Mouse (Mus musculus) embryo, embryonic 11.5 days (tissue): ENCODE results near the gene Carmil1.

ENCODE experiments used
- DNase-seq: peaks from one replicate; pipeline ENCODE4 v3.0.0-alpha.2; 2012; ENCODE audit warnings: low read depth, low spot score

Carmil1 gene

DNA sequence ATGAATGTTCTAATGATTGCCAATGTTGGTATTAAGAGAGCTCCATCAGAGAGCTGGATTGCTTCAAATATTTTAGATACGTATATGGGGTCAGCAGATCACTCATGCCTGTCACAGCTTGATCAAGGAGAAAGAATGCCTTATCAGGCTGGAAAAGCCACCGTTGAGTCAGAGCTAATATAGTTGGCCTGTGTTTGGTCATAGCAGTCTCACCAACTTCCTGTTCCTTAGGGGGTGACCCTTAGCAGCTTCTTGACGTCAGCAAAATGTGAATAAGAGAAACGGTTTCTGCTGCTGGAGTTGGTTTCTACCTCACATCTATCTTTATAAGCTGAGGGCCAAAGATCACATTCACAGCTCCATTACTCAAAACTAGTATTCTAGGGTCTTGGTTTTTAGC, 176.6 kb downstream of the Carmil1 start:
- DNase-seq = no peak

DNA sequence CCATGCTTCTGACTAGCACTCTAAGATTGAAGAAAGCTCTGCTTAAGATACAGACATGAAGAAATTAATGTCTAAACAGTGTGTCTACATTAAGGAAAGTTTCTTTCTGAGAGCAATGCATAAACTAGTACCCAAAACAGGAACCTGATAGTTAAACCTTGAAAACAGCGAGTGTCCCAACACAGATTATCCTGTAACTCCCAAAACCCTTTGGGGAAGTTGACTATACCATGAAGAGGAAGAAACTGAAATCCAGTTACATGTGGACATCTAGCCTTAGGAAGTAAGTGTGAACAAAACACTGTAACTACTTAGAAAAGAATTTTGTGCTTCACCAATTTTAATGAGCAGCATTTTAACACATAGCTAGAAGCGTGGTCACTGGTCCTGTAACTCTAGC, 177.4 kb downstream of the Carmil1 start:
- DNase-seq = no peak

DNA sequence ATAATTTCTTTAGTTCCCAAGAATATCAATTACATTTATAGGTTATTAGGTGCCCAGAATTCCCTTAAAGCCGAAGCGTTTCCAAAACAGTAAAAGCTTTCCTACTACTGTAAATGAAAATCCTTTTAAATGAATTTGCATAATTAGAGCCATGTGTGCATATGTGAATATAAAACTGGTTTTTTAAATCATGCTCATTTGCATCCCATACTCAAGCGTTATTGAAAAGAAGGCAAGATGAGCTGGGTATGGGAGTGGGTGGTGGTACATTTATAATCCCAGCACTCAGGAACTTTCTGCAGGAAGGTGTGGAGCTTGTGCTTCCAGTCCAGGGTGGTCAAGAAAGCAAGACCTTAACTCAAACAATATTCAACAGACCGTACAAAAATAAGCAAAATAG, 178.3 kb downstream of the Carmil1 start:
- DNase-seq = no peak

DNA sequence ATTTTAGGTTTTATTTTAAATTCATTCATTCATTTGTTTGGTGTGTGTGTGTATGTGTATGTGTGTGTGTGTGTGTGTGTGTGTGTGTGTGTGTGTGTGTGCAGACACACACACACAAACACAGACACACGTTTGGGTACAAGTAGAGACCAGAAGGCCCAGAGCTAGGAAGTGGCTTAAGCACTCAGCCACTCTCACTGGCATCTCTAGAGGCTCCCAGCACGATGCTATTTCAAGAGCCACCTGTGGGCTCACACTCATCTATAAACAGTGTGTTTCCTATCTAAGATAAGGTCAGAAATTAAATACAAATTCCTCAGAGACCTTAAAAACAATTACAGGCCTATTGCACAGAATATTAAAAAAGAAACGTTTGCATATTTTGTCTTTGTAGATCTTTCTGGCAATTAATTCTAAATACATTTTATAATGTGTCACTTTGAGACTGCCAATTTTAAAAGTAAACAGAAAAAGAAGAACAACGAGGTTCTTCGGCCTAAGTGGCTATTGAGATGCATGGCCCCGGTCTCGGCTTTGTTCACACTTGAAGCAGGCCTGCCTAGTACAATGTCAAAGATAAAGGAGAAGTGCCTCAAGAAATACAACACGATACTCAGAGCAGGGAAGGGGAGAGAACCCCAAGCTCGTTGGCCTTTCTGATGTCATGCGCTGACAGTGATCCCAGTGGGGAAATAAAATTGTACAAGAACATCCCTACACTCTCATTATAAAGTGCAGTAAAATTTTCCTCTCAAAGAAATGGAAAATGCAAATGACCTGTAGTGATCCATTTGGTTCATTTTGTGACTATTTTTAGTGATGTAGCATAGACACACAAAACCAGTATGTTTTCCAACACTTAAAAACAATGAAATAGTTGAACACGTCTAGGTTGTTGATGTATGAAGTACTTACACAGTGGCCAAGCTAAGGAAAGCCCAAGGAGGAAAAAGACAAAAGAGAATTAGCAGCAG, 179.2 kb downstream of the Carmil1 start:
- no peak for DNase-seq

DNA sequence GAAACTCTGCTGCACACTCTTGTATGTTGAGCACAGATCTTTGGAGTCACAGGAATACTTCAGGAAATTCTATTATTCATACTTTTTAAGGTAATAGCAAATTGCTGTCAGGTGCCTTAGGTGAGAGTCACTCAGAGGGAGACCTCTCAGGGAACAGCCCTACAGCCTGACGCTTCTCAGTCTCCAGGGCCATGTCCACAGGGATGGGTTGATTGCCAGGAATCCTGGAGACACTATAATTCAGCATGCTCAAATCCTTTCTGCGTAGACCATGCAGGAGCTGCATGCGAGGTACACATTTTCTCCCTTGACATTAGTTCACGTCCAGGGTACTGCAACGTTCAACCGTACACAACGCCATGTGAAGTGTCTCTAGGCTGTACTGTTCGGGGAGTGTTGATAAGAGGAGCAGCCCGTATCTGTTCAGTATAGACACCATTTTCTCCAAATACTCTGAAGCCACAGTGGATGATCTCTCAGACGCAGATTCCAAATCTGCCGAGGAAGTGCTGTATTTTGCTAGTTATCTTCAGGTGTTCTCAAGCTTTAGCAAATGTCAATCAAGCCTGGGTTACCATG, 180.0 kb downstream of the Carmil1 start:
- no peak for DNase-seq

DNA sequence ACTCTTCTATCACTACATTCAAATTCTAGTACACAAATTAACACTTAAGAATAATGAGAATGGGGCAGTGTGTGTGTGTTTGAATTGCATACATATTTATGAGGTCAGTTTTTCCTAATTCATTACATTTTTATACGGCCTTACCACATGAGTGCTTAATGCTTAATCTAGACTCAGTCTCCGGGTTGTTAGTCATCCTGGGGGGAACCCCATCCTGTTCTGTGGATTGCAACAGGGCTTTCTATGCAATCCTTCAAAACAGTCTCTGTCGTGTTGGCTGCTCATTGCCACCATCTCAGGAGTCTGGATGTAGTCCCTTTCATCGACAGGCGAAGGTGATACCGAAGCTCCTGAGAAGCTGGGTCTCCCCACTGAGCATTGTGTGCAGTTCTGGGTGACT, 184.0 kb downstream of the Carmil1 start:
- DNase-seq = no peak

DNA sequence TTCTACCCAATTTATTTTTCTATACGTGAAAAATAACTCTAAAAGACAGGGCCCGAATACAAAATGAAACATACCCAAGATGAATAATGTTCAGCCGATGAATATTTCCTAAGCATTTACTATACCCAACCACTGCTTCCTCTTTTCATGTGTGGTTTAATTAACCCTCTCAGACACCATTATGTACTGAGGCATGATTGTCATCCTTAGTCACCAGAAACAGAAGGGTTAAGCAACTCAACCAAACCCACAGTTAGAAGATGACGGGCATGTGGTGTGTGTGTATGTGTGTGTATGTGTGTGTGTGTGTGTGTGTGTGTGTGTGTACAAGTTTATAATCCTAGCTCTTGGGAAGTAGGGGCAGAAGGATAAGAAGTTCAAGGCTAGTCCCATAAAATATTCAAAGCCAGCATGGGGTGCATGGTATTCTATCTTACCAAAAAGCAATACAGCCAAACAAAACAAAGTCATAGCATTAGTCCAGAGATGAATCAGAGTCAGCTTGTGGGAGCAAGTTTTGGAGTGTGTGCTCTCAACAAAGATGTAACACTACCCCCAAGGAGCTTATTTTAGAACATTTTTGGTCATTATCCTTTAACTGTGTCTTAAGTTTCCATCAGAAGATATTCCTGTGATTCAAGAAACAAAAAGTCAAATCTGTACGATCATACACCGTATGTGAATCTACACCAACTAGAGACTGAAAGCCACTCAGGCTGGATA, 185.6 kb downstream of the Carmil1 start:
- DNase-seq = no peak

DNA sequence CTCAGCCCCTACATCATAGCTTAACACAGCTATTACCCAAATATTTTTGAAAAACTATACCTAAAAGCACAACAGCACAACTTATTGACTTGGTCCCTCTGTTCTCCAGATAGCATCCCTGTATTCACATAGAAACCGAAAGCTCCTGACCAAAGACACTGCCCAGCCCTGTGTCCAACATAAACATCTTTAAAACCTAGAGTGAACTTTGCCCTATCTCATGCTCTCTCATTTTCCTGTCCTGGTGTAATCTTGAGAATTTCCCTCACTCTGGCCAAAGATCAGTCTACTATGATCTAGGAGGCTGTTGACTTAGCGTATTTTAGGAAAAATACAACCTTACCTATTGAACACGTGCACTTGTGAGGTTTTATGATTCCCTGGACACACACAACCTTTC, 187.5 kb downstream of the Carmil1 start:
- no peak for DNase-seq

DNA sequence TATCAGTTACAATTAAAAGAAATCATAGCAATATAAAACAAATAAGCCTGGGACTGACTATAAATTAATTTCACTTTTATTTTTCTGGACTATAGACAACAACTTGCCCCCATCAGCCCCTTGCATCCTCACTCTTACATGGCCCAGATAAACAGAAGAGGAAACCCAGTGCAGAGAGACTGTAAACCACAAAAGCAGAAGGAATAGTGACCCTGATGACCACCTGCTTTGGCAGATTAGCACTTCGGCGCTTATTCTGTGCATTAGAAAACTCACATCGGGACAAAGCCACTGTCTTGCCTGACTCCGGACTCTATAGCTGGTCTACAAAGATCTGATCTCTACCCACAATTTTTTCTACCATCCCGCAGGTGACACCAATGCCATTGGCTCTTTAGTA, 188.5 kb downstream of the Carmil1 start:
- no peak for DNase-seq

DNA sequence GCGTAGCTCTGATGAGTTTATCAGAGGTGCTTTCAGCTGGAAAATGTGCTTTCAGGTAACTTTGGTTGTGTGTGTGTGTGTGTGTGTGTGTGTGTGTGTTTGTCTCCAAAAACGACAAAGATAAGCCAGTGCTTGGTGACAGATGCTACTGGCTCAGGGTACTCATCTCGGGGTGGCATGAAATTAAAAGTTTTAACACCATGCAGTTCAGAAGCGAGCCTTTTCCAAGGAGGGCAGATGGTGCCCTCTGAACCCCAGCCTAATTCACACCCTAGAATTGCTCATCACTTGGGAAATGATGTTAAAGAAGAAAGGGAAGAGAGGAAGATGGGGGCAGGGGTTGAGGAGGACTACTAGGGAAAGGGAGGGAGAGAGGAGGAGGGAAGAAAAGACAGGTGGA, 198.4 kb downstream of the Carmil1 start:
- DNase-seq = no peak

DNA sequence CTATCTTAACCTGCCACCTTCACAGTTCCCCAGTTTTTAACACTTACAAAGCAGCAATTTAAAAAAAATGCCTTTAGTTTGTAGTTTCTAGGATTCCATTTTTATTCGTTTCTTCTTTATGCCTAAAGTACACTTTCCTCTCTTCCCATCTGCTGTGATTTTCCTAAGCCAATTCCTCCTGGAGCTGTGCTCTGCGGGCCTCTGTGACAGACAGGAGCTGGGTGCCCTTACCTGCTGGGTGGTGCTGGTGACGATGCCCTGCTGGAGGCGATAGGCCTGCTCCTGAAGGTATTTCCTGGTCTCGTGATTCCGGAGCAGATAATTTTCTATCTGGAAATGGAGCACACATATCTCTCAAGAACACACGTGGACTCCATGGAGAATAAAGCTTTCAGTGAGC, 198.9 kb downstream of the Carmil1 start:
- no peak for DNase-seq

DNA sequence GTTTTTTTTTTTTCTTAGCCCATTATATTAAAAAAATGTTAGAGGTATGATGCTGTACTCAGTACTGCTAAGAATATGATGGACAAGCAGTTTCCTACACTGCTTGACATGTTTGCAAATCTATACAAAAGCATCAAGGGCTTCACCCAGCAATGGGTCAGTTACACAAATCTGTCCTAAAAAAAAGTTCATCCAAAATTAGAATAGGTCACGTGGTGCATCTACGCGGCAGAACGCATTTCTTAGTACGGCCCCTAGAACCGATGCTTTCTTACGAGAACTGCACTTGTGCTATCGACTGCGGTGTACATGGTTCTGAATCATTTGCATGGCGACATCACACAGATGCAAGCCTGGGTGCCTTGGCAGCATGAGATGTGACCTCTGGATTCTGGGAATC, 208.0 kb downstream of the Carmil1 start:
- no peak for DNase-seq

DNA sequence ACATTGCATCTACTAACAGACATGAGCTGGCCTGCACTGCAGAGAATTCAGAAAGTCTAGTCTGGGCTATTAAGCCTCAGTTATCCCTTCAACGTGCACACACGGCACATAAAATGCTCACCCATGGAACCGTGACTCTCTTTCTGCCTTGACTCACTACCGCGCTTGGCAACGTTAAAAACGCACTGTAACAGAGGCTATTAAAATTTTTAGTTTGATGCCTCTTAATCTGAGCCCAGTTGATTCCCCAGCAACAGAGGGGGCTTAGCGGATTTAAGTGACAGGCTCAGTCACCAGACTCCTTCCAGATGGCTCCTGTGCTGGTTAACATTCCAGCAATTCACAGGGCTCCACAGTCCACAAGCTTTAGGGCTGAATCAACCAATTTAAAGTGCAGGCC, 213.0 kb downstream of the Carmil1 start:
- DNase-seq = no peak

DNA sequence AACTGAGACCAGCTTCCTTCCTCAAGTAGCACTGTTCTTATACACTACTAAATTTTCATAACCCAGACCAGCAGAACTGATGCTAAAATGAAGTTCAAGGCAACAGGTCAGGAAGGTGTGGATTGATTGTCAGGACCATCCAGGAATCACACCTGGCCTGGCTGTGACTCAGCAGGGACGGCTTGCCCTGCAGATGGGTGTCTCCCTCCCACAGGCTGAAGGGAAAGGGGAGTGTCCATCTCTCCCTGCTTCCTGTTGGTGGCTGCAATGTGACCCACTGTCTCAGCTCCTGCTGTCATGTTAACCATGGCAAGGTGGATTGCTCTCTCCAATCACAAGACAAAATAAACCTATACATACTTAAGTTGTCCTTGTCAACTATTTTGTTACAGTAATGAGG, 215.1 kb downstream of the Carmil1 start:
- DNase-seq = no peak

DNA sequence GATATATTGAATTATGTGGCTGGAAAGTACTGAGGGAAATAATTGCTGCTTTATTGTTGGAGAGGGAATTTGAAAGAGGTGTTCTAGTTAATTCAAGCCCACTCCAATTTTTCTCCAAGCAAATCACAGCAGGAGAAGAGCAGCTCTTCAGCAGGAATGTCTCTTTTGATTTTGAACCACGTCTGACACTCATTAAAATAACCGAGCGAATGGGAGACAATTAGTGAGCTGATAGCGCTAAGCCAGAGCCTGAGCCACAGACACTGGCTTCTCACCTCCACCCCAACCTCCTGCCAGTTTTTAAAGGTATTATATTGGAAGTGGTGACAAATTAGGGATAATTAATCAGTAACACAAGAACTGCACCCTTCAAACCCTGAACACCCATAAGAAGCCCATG, 217.8 kb downstream of the Carmil1 start:
- DNase-seq = no peak

DNA sequence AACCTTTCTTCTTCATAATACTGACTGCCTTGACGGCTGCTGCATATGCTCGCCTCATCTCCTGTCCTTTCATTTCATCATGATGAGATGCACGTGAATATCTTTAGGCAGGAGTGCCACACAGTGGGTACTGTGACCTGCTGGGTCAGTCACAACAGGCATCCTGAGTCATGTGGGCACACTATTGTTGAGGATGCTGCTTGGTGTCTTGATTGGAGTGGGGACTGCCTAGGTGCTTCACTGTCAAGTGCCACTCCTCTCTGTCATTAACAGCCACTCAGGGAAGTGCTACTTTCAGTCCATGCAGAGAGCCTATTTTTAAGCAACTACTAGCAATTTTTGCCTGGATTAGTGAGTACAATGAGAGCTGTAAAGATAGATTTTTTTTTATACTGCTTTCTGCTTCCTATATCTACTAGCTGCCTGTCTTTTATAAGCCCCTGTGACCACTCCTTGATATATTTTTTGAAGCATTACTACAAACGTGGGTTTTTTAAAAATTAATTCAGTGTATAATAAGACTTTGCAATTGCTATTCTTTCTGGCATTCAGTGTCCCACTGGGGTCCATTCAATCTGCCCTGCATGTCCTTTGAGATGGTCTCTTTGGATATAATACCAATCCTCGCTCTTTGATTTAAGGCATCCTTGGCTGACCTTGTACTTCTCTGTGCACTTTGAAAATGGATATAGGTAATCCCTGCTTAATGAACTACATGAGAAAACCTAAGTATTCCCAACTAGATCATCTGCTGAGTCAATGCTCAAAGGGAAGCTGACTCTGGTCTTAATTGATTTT, 225.3 kb downstream of the Carmil1 start:
- no peak for DNase-seq

DNA sequence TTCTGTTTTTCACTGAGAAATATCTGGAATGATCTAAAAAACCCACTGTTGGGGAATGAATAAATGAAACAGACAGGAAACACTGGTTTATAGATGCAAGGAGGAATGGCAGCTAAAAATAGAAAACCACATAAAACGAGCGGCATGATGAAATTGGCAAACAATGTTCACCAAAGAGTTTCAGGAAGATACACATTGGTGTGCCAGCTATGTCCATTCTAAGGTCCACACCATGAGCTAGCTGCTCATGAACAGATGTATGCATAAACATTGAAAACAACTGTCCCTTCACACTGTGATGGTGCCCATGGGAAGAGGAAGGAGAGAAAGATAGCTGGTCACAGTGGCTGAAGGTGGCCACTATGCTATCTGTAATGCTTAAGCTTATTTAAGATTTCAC, 229.1 kb downstream of the Carmil1 start:
- DNase-seq = no peak

DNA sequence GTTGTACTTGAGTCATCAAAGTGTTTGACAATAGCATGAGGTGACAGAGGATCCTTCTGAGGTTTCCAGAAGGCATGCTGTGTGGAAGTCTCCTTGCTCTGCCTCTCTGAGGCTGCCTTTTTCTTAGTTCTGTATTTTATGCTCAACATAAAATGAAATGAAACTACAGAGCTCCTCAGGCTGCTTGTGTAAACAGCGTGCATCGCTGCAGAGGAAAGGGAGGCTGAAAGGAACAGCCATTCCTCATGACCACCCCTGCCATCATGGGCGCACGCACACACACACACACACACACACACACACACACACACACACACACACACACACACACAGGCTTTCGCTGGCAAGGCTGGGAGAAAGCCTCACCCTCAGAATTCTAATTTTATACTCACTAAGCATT, 230.3 kb downstream of the Carmil1 start:
- no peak for DNase-seq

DNA sequence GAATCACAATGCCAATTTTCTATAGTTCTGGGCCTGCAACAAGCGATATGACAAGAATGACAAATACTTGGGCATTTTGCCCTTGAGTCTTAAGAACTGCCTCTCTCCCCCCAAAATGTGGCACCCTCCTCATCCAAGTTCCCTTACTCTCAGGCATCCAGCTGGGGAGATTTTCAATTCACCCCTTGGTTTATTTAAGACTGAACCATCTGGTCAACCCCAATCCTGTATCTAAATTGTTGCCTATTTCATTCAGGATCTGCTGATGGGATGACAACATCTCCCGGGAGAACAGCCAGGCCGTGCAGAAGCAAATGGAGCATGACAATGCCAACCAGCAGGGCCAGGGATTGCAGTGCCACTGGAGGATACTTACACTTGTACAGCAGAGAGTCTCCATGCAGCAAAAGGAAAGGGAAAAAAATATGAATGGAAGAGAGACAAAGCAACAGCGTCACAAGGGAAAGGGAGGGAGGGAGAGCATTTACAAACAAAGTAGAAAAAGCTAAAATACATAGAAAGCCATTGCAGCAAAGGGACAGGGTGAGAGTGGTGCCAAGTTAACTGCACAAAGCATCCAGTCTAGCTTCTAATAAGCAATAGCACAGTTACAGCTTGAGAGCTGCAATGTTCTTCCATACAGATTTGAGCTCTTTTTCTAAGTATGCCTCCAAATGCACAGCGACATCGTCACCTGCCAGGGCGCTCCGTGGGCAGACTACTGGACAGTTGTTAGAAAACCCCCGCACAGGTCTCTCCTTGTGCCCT, 231.1 kb downstream of the Carmil1 start:
- no peak for DNase-seq

DNA sequence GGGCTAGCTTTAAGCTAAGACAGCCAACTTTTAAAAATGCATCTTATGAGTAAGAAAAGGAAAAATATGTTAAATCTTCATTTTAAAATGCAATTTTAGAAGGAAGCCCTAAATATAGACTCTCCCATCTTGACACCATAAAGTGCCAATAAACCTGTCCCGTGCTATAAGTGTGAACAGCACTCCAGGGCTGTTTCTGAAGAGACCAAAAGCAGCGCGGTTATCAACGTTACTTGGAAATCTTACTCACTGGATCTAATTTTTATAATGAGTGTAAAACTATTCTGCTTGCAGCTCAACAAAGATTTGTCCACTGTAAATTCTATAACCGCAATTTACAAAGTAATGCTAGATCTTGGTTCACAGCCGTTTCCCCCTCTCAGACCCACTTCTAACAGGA, 232.0 kb downstream of the Carmil1 start:
- DNase-seq = no peak

DNA sequence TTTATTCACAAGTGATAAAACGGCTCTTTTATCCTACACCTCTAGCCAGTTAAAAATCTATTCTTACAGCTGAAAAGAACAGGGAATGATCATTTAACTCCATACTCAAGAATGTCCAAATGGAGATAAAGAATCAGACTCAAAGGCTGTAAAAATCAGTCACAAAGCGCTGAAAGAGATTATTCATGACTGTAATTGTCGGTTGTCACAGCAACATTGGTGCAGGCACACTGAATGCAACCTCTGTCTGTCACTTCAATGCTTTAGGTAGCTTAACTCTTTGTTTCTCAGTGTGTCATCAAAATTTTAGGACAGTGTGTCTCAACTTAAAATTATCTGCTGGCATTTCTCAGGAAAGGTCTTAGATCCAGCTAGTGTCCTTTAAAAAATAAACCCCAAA, 235.3 kb downstream of the Carmil1 start:
- DNase-seq = no peak
